Mouse (Mus musculus): ENCODE results near the gene Plekhg5. TPM values are rescaled to one million over a fixed set of nuclear protein-coding genes. Genes with fewer than 3 reads are reported as not detected.

Gene Plekhg5
- total RNA-seq, 2 experiments from 2014 or later = 4.9 to 6.6 TPM

DNA sequence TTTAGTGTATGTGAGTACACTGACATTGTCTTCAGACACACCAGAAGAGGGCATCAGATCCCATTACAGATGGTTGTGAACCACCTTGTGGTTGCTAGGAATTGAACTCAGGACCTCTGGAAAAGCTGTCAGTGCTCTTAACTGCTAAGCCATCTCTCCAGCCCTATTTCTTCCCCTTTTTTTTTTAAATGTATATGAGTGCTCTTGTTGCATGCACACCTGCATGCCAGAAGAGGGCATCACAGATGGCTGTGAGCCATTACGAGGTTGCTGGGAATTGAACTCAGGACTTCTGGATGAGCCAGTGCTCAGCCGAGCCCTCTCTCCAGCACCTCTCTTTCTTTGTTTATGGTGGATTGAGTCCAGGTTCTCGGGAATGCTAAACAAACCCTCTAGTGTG is 37.2 kb downstream of the Plekhg5 start:
- no peak for TF ChIP-seq CTCF (IDR thresholded peaks at IDR 0.05)
- no peak for DNase-seq
- intact Hi-C loops (cut with DNase I) = no loop called here

DNA sequence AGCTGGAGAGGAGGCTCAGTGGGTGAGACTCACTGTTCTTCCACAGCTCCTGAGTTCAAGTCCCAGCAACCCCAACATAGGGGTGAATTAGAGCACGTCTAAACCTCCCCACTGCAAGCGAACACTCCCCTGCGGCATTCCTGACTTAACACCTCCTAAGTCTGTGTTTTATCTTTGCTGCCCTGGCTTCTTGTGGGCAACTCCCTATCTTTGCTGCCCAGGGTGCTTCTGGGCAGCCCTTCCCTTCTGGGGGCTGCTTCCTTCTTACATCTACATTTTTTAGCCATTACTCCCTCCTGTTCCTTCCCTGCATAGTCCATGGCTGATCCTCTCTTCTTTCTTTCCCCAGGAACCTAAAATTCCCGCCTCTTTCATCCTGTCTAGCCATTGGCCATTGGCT is 38.4 kb downstream of the Plekhg5 start:
- Histone ChIP-seq H3K27ac (no peak overlapping the region), H3K4me3 (no peak overlapping the region)
- no peak for DNase-seq
- intact Hi-C loops (cut with DNase I) = no loop called here
- TF ChIP-seq CTCF (IDR thresholded peaks at IDR 0.05) = no peak

More for the DNA sequence above, 37.2 kb downstream of the Plekhg5 start:
- H3K4me3 ChIP-seq = no peak overlapping the region
- H3K27ac ChIP-seq = no peak overlapping the region

- no peak for TF ChIP-seq CTCF (IDR thresholded peaks at IDR 0.05)
- intact Hi-C loops (cut with DNase I) = no loop called here
- no peak overlapping the region for H3K27ac ChIP-seq
- no peak overlapping the region for H3K4me3 ChIP-seq
- no peak for DNase-seq
Measured at GRCm38 (mm10) chr4:152112329-152112728, 40.0 kb downstream of the Plekhg5 start.

- no peak for DNase-seq
- intact Hi-C loops (cut with DNase I) = no loop called here
- no peak for TF ChIP-seq CTCF (IDR thresholded peaks at IDR 0.05)
- Histone ChIP-seq H3K4me3 (no peak overlapping the region), H3K27ac (no peak overlapping the region)
Measured at GRCm38 (mm10) chr4:152114080-152114479, 41.8 kb downstream of the Plekhg5 start.

- no peak for DNase-seq
- Histone ChIP-seq H3K27ac (no peak within 1 kb of the TSS), H3K4me3 (0 out of 2 replicates have a peak within 1 kb of the TSS, but pooled peaks have one; percentile 5)
- TF ChIP-seq CTCF (IDR thresholded peaks at IDR 0.05) = no peak
- intact Hi-C loops (cut with DNase I) = no loop called here
Measured at GRCm38 (mm10) chr4:152115921-152116612, 43.8 kb downstream of the Plekhg5 start, which contains the start of gene Tnfrsf25. Gene Tnfrsf25, plus strand, starts transcription at chr4:152115934.

DNA sequence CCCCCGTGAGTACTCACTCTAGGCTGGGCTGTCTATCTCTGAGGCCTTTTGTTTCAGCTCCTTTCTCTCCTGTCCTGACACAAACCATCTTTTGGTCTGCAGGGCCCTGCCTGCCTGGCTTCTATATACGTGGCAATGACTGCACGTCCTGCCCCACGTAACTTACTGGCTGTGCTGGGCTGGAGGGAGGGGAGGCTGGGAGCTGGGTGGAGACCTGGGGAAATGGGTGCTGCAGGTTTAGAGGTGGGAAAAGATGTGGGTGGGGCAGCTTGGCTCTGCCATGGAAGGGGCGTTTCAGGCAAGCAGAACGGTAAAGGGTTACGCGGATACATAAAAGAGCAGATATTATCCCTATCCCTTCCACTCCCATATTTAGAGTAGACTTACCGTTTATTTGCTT is 45.2 kb downstream of the Plekhg5 start:
- DNase-seq = no peak
- intact Hi-C loops (cut with DNase I) = no loop called here
- no peak for TF ChIP-seq CTCF (IDR thresholded peaks at IDR 0.05)
- Histone ChIP-seq H3K4me3 (no peak overlapping the region), H3K27ac (no peak overlapping the region)

GRCm38 (mm10) chr4:152119396-152120292 is 47.3 kb downstream of the Plekhg5 start:
- Histone ChIP-seq H3K27ac (no peak overlapping the region), H3K4me3 (peak overlapping the region; percentile 25)
- intact Hi-C loops (cut with DNase I) = no loop called here
- DNase-seq = peak; percentile 70
- TF ChIP-seq CTCF (IDR thresholded peaks at IDR 0.05) = peak; percentile 66

GRCm38 (mm10) chr4:152120311-152121182 is 48.2 kb downstream of the Plekhg5 start:
- DNase-seq = no peak
- peak overlapping the region; percentile 46 for H3K4me3 ChIP-seq
- intact Hi-C loops (cut with DNase I) = no loop called here
- H3K27ac ChIP-seq = no peak overlapping the region
- no peak for TF ChIP-seq CTCF (IDR thresholded peaks at IDR 0.05)

DNA sequence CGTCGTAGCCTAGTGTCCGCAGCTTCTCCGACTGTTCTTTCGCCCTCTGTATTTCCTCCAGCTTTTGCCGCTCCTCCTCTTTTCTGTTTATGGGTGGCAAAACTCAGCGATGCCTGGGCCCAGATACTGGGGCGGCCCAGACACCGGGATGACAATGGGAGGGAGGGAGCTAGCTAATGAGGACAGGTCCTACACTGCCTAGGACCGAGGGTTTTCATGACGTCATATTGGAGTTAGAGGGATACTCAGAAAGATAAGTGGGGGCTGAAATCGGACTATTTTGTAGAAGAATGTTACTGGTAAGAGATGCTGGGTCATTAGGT is 48.8 kb downstream of the Plekhg5 start:
- DNase-seq = no peak
- Histone ChIP-seq H3K4me3 (peak overlapping the region; percentile 46), H3K27ac (no peak overlapping the region)
- intact Hi-C loops (cut with DNase I) = no loop called here
- TF ChIP-seq CTCF (IDR thresholded peaks at IDR 0.05) = no peak

DNA sequence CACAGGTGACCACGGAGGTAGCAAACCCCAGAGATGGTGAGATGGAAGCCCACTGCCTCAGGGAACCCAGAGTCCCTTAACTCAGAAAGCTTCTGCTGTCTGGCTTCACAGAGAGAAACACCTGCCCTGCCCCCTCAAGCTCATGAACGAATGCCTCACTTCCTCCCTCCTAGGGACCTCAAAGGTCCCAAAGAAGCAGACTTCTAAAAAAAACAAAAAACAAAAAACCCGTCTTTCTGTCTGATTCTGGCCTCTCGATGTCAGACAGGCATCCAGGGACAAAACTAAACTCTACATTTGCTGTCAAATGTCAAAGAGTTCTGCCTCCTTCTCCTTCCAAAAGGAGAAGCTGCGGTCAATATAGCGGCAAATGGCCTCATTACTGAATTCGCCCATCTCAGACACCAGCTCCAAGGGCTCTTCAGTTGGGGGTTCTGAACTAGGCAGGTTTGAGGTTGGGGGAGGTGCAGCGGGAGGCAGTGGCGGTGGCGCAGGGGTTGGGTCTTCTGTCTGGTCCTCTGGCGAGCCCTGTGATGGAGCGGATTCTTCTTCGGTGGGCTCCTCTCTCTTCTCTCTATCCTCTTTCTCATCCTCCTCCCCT is 52.2 kb downstream of the Plekhg5 start:
- Histone ChIP-seq H3K4me3 (peak overlapping the region; percentile 71), H3K27ac (no peak overlapping the region)
- no peak for DNase-seq
- TF ChIP-seq CTCF (IDR thresholded peaks at IDR 0.05) = no peak
- intact Hi-C loops (cut with DNase I) = no loop called here

DNA sequence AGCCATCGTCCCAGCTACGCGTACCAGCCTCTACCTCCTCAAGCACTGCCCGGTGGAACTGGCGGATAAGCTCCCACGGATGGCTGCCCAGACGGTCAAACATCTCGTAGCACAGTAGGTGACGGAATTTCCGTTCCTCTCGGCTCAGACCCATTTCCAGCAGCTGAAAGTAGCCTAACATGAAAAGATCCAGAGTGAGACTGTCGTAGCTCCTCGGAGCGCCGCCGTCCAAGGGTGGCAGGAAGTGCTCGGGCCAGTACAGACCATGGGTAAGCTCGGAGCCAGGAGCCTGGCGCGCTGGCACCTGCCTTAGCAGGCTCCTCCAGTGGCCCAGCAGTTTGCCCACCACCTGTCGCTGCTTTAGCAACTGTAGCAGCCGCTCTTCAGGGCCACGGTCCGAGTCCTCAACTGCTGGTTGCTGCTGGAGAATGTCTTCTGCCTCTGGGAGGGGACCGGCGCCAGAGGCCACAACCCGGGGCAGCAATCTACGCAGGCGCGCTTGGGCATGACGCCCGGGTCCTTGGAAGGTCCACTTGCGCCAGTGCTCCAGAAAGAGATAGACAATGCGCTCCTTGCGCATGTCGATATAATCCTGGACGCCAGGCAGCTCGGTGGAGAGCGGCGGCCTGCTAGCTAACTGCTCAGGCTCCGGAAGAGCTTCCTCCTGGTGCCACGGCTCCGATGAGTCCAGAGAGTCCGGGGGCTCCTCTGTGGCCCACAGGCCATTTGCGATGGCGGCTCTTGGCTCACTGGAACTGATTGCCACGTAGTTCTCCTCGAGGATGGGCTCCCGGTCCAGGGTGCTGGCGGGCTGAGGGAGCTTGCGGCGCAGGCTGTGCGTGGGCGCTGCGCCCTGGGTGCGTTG is 53.1 kb downstream of the Plekhg5 start:
- DNase-seq = peak; percentile 86
- TF ChIP-seq CTCF (IDR thresholded peaks at IDR 0.05) = no peak
- intact Hi-C loops (cut with DNase I) = loop anchor here (5.0 kb wide), 1 partner anchor 1758 kb away; no protein-coding TSS in a partner anchor
- H3K27ac ChIP-seq = peak overlapping the region; percentile 9; the same call in 1 of the 2 replicates
- H3K4me3 ChIP-seq = peak overlapping the region; percentile 71
